25 mouse cellular contexts compared by ENCODE assay signal in the genomic region with DNA sequence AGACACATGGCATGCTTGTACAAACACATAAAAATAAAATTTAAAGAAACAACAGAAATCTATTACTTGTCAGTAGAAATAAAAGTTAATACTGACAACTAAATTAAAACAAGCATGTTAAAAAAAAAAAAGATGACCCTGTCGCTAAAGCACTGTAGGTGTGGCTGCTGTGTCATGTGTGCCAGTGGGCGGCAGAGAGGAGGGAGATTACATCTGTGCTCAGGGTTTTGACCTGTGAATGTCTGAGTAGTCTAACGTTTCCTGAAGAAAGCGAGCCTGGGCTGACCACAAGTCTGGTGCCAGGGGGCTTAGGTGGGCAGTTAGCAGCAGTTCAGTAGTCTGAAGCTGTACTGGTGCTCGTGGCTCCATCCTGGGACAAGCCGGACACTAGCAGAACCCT.
DNase-seq lines count a peak whose midpoint lies in the region; ATAC-seq lines count a peak whose summit lies in the region.
"Had no signal": no experiment of that assay in that cellular context is flagged by ENCODE, and none has a peak within 500 bp of the region (broad histone marks: within the 10 kb centered on the region; RNA-seq: fewer than 3 reads in every experiment).

No protein-coding gene starts in this region.

- no peak overlapping the region for H3K4me3 ChIP-seq in forebrain, embryonic 10.5 days
- no peak overlapping the region for H3K4me3 ChIP-seq in forebrain, embryonic 14.5 days (ENCODE audit: low read depth, low read length)
- no peak overlapping the region for H3K4me3 ChIP-seq in midbrain, embryonic 14.5 days (replicated peaks; ENCODE audit: low read depth, low read length)
- H3K4me3 ChIP-seq in midbrain, embryonic 10.5 days, result no peak overlapping the region
- no peak overlapping the region for H3K4me3 ChIP-seq in limb, embryonic 10.5 days
- H3K4me3 ChIP-seq: embryonic facial prominence, embryonic 12.5 days; erythroblast, embryonic 14.5 days; forebrain, embryonic 13.5 days had no signal

- H3K27me3 ChIP-seq in forebrain, embryonic 10.5 days (ENCODE audit: poor library complexity, severe bottlenecking), result no peaks in the 10 kb centered on the region
- H3K27me3 ChIP-seq in forebrain, embryonic 14.5 days (replicated peaks; ENCODE audit: control insufficient read depth, insufficient read depth, low read length), result no peaks in the 10 kb centered on the region
- H3K27me3 ChIP-seq in midbrain, embryonic 14.5 days (ENCODE audit: control insufficient read depth, insufficient read depth, low read length), result no peaks in the 10 kb centered on the region
- no peaks in the 10 kb centered on the region for H3K27me3 ChIP-seq in midbrain, embryonic 10.5 days (ENCODE audit: low read depth, poor library complexity, severe bottlenecking)
- H3K27me3 ChIP-seq in limb, embryonic 10.5 days (ENCODE audit: low read depth, poor library complexity, severe bottlenecking), result peaks cover 25% of the 10 kb centered on the region
- H3K27me3 ChIP-seq: CH12.LX; embryonic facial prominence, embryonic 12.5 days; forebrain, embryonic 13.5 days had no signal

- DNase-seq in forebrain, embryonic 10.5 days (ENCODE audit: extremely low spot score, low spot score), result no peak
- DNase-seq in forebrain, embryonic 14.5 days (ENCODE audit: low spot score), result no peak
- no peak for DNase-seq in midbrain, embryonic 14.5 days
- no peak for DNase-seq in midbrain, embryonic 10.5 days (ENCODE audit: low spot score)
- peak; percentile 29 for DNase-seq in limb, embryonic 10.5 days (ENCODE audit: low spot score)
- DNase-seq in testis, postnatal 14 days (ENCODE audit: low spot score), result no peak
- no peak for DNase-seq in left cerebral cortex, adult 18-20 months (ENCODE audit: low spot score in 2 of 2)
- DNase-seq: adrenal gland, adult 2 months; adrenal gland, postnatal 10 days; adrenal gland, postnatal 25 days; B cell, adult 2 months; cerebellum, adult 11 months; cerebellum, adult 18-20 months; cerebellum, adult 8-10 months; cerebellum, adult 9-11 months; cerebellum, postnatal 14 days; cerebellum, postnatal 36 days; embryo, embryonic 11 days had no signal

- H3K4me2 ChIP-seq in forebrain, embryonic 14.5 days (ENCODE audit: low read length), result no peak overlapping the region
- H3K4me2 ChIP-seq in midbrain, embryonic 14.5 days (ENCODE audit: low read length), result no peak overlapping the region
- H3K4me2 ChIP-seq: embryonic facial prominence, embryonic 12.5 days; forebrain, embryonic 13.5 days had no signal

- no peaks in the 10 kb centered on the region for H3K36me3 ChIP-seq in forebrain, embryonic 10.5 days (replicated peaks)
- H3K36me3 ChIP-seq in forebrain, embryonic 14.5 days (ENCODE audit: control insufficient read depth, insufficient read depth, low read length), result no peaks in the 10 kb centered on the region
- no peaks in the 10 kb centered on the region for H3K36me3 ChIP-seq in midbrain, embryonic 14.5 days (ENCODE audit: control insufficient read depth, insufficient read depth, low read length)
- no peaks in the 10 kb centered on the region for H3K36me3 ChIP-seq in midbrain, embryonic 10.5 days
- no peaks in the 10 kb centered on the region for H3K36me3 ChIP-seq in limb, embryonic 10.5 days
- H3K36me3 ChIP-seq: embryonic facial prominence, embryonic 12.5 days had no signal

- 0 out of 2 replicates have a peak overlapping the region, but pooled peaks have one; percentile 3 for H3K27ac ChIP-seq in forebrain, embryonic 10.5 days
- H3K27ac ChIP-seq in forebrain, embryonic 14.5 days (ENCODE audit: low read depth, low read length), result no peak overlapping the region
- H3K27ac ChIP-seq in midbrain, embryonic 14.5 days (replicated peaks; ENCODE audit: low read depth, low read length), result no peak overlapping the region
- H3K27ac ChIP-seq in midbrain, embryonic 10.5 days (replicated peaks), result no peak overlapping the region
- H3K27ac ChIP-seq in limb, embryonic 10.5 days, result no peak overlapping the region
- H3K27ac ChIP-seq: embryonic facial prominence, embryonic 12.5 days; forebrain, embryonic 13.5 days had no signal

- no peak overlapping the region for H3K9ac ChIP-seq in forebrain, embryonic 14.5 days (ENCODE audit: low read length)
- peak overlapping the region; percentile 10; the same call in 1 of the 2 replicates for H3K9ac ChIP-seq in midbrain, embryonic 14.5 days (replicated peaks; ENCODE audit: low read length)
- H3K9ac ChIP-seq: embryonic facial prominence, embryonic 12.5 days; forebrain, embryonic 13.5 days had no signal

- 87% methylated on average over 6 of the region's 6 CpGs for WGBS in forebrain, embryonic 10.5 days
- WGBS in forebrain, embryonic 14.5 days, result 87% methylated on average over 6 of the region's 6 CpGs
- WGBS in midbrain, embryonic 14.5 days, result 89% methylated on average over 6 of the region's 6 CpGs
- 82% methylated on average over 6 of the region's 6 CpGs for WGBS in midbrain, embryonic 10.5 days
- 86% methylated on average over 6 of the region's 6 CpGs for WGBS in limb, embryonic 10.5 days

- ATAC-seq in forebrain, embryonic 14.5 days, result no peak
- ATAC-seq in midbrain, embryonic 14.5 days (ENCODE audit: low FRiP score, low TSS enrichment), result no peak
- ATAC-seq in megakaryocyte-erythroid progenitor cell, adult 5-6 weeks (replicated peaks; ENCODE audit: low FRiP score, low TSS enrichment, poor library complexity, severe bottlenecking), result peak; percentile 52; the same call in 1 of the 2 replicates
- ATAC-seq: CD4-positive, CD25-positive, alpha-beta regulatory T cell, adult 4 months; forebrain, embryonic 13.5 days; forebrain, embryonic 16.5 days had no signal

- H3K4me1 ChIP-seq in forebrain, embryonic 10.5 days, result peaks cover 16% of the 10 kb centered on the region
- H3K4me1 ChIP-seq in forebrain, embryonic 14.5 days (ENCODE audit: control insufficient read depth, insufficient read depth, low read length), result peaks cover 4% of the 10 kb centered on the region; the same call in 1 of the 2 replicates
- H3K4me1 ChIP-seq in midbrain, embryonic 14.5 days (ENCODE audit: control insufficient read depth, insufficient read depth, low read length), result no peaks in the 10 kb centered on the region
- peaks cover 17% of the 10 kb centered on the region for H3K4me1 ChIP-seq in midbrain, embryonic 10.5 days
- H3K4me1 ChIP-seq in limb, embryonic 10.5 days, result peaks cover 33% of the 10 kb centered on the region

- H3K9me3 ChIP-seq in forebrain, embryonic 10.5 days, result no peaks in the 10 kb centered on the region
- no peaks in the 10 kb centered on the region for H3K9me3 ChIP-seq in forebrain, embryonic 14.5 days (replicated peaks; ENCODE audit: control insufficient read depth, low read length)
- no peaks in the 10 kb centered on the region for H3K9me3 ChIP-seq in midbrain, embryonic 14.5 days (ENCODE audit: control insufficient read depth, low read length)
- no peaks in the 10 kb centered on the region for H3K9me3 ChIP-seq in midbrain, embryonic 10.5 days (replicated peaks)
- H3K9me3 ChIP-seq in limb, embryonic 10.5 days (replicated peaks), result no peaks in the 10 kb centered on the region
- H3K9me3 ChIP-seq: embryonic facial prominence, embryonic 12.5 days; forebrain, embryonic 13.5 days had no signal
